Mouse (Mus musculus): Measurements from ENCODE around the gene Bcl2l12. TPM values are rescaled to one million over a fixed set of nuclear protein-coding genes. Genes with fewer than 3 reads are reported as not detected.
A peak's percentile ranks its signal among the peaks of the same experiment; 100 is the strongest.

Bcl2l12 gene
- polyA plus RNA-seq, 1 experiment from 2014 or later: 17.3 TPM

DNA sequence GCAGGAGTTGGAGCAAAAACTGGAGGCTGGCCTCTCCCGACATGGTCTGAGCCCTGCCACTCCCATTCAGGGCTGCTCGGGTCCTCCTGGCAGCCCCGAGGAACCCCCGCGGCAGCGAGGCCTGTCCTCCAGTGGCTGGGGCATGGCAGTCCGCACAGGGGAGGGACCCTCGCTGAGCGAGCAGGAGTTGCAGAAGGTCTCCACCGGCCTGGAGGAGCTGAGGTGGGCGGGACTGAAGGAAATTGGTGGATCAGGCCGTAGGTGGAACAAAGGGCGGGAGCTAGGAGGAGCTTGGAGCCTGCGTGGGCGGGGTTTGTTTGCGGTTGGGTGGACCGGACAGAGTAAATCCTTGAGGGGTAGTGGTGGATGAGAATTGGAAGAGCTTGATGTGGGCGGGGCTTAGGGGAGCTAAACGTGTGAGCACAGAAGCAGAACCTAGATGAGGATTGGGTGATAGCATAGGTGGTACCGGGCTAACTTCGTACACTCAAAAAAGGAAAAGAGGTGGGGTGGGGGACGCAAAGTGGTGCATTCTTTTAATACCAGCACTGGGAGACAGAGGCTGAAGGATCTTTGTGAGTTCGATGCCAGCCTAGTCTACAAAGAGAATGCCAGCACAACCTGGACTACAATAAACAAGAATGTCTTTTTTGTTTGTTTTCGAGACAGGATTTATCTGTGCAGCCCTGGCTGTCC is 45.8 kb downstream of the Bcl2l12 start:
- Histone ChIP-seq H3K27me3 (peaks cover 46% of the 10 kb centered on the region), H3K4me3 (peak overlapping the region; percentile 45), H3K9me3 (no peaks in the 10 kb centered on the region), H3K36me3 (no peaks in the 10 kb centered on the region), H3K9ac (peak overlapping the region; percentile 71), H3K4me2 (peak overlapping the region; percentile 73), H3K4me1 (replicated peaks) (peaks cover 27% of the 10 kb centered on the region), H3K27ac (replicated peaks) (peak overlapping the region; percentile 46; the same call in 1 of the 2 replicates)
- 7% methylated on average over 24 of the region's 24 CpGs for WGBS
- peak; percentile 82 for ATAC-seq (ENCODE audit: low read depth)

DNA sequence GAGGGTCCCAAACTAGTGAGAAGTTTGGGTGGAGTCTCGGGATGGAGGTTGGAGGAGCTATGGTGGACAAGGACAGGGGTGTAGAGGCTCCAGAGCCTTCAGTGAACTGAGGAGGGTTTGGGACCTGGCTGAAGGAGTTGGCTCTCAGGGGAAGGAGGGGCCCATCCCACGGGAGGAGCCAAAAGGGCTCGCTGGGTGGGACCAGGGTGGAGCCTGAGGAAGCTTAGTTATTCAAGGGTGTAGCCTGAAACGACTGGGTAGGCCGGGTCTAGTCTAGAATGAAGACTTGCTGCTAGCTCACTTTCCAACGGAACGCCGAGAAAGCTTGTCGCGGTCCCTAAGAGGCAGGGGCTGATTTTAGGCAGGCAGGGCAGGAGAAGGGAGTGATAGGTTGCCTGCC is 46.6 kb downstream of the Bcl2l12 start:
- 1% methylated on average over 10 of the region's 10 CpGs for WGBS
- peaks cover 46% of the 10 kb centered on the region for H3K27me3 ChIP-seq

DNA sequence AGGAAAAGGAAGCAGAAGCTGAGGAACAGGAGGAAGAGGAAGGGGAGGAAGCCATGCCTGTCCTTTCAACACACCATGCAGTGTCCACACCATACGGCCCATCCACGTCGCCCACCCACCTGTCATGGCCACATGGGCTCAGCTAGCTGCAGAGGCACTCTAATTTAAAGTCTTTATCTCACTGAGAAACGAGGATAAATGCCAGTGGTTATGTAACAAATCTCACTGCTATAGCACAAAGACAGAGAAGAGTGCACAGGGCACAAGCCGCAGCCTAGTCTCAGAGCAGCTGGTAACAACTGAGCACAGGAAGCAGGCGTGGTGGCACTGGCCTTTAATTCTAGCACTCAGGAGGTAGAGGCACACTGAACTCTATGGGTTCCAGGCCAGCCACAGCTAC is 48.6 kb downstream of the Bcl2l12 start:
- Histone ChIP-seq H3K9ac (no peak overlapping the region), H3K27ac (replicated peaks) (no peak overlapping the region), H3K27me3 (peaks cover 46% of the 10 kb centered on the region), H3K4me3 (no peak overlapping the region), H3K36me3 (no peaks in the 10 kb centered on the region), H3K4me1 (replicated peaks) (peaks cover 12% of the 10 kb centered on the region), H3K4me2 (no peak overlapping the region), H3K9me3 (no peaks in the 10 kb centered on the region)
- 80% methylated on average over 6 of the region's 6 CpGs for WGBS
- ATAC-seq (ENCODE audit: low read depth): no peak

More for the DNA sequence above, 46.6 kb downstream of the Bcl2l12 start:
- H3K9me3 ChIP-seq: no peaks in the 10 kb centered on the region
- H3K9ac ChIP-seq: peak overlapping the region; percentile 71; the same call in 1 of the 2 replicates
- H3K27ac ChIP-seq (replicated peaks): peak overlapping the region; percentile 46; the same call in 1 of the 2 replicates
- no peaks in the 10 kb centered on the region for H3K36me3 ChIP-seq
- H3K4me2 ChIP-seq: peak overlapping the region; percentile 73
- peak; percentile 52 for ATAC-seq (ENCODE audit: low read depth)
- peaks cover 19% of the 10 kb centered on the region for H3K4me1 ChIP-seq (replicated peaks)
- peak overlapping the region; percentile 45 for H3K4me3 ChIP-seq

DNA sequence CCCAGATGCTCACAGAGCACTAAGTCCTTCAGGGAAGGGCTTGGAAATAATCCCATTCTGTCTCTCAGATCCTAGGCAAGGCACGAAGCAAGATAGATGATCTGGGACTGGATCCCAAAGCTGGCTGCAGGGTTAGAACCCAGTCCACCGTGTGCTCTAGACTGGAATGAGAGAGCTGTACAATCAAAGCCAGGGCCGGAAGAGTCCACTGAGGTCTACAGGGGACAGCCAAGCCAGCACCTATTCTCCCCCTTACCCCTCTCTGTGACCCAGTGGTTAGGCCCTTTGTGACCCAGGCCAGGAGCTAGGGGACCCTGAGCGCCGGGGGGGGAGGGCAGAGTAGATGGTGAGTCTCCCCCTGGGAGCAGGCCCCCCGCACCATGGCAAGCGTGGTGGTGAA is 55.6 kb downstream of the Bcl2l12 start, which contains the start of gene Tsks:
TSS of gene Tsks (plus strand) at position 301 of the 400 bp plus-strand sequence.
- no peak within 1 kb of the TSS for H3K4me3 ChIP-seq
- H3K4me1 ChIP-seq (replicated peaks): no peaks in the 10 kb centered on the region
- no peak within 1 kb of the TSS for H3K4me2 ChIP-seq
- no peak within 1 kb of the TSS for H3K9ac ChIP-seq
- 78% methylated on average over 7 of the region's 7 CpGs for WGBS
- H3K27ac ChIP-seq (replicated peaks): no peak within 1 kb of the TSS
- H3K36me3 ChIP-seq: no peaks in the 10 kb centered on the region
- no peaks in the 10 kb centered on the region for H3K27me3 ChIP-seq
- H3K9me3 ChIP-seq: no peaks in the 10 kb centered on the region
- ATAC-seq (ENCODE audit: low read depth): no peak

Small RNA genes lying within 50 kb of the gene (microRNA-seq; reads per million reads assigned to microRNA genes)
- not detected for gene Mir7054

Other genes starting within 250 kb of the Bcl2l12 start
- gene Zfp473, start 247.7 kb downstream of the Bcl2l12 start, polyA plus RNA-seq (2015; fragmentation: Nextera tagmentation; extraction: Ambion mirVana): 1.2 and 1.3 TPM in 2 replicates
- gene Nup62, start 182.6 kb downstream of the Bcl2l12 start, polyA plus RNA-seq (2015; fragmentation: Nextera tagmentation; extraction: Ambion mirVana): 51.0 and 53.0 TPM in 2 replicates
- gene Il4i1, start 182.3 kb downstream of the Bcl2l12 start, polyA plus RNA-seq (2015; fragmentation: Nextera tagmentation; extraction: Ambion mirVana): 1.1 and 2.0 TPM in 2 replicates
- 4.1 and 4.8 TPM in 2 replicates for gene Atf5, start 182.1 kb downstream of the Bcl2l12 start, polyA plus RNA-seq (2015; fragmentation: Nextera tagmentation; extraction: Ambion mirVana)
- 89.7 and 99.0 TPM in 2 replicates for gene Akt1s1, start 149.7 kb downstream of the Bcl2l12 start, polyA plus RNA-seq (2015; fragmentation: Nextera tagmentation; extraction: Ambion mirVana)
- 94.0 and 101 TPM in 2 replicates for gene Tbc1d17, start 149.6 kb downstream of the Bcl2l12 start, polyA plus RNA-seq (2015; fragmentation: Nextera tagmentation; extraction: Ambion mirVana)
- gene Pnkp, start 141.6 kb downstream of the Bcl2l12 start, polyA plus RNA-seq (2015; fragmentation: Nextera tagmentation; extraction: Ambion mirVana): 30.2 and 31.6 TPM in 2 replicates
- gene Ptov1, start 128.9 kb downstream of the Bcl2l12 start, polyA plus RNA-seq (2015; fragmentation: Nextera tagmentation; extraction: Ambion mirVana): 471 and 515 TPM in 2 replicates
- 134 and 138 TPM in 2 replicates for gene Med25, start 106.0 kb downstream of the Bcl2l12 start, polyA plus RNA-seq (2015; fragmentation: Nextera tagmentation; extraction: Ambion mirVana)
- 14.9 and 17.9 TPM in 2 replicates for gene Fuz, start 102.6 kb downstream of the Bcl2l12 start, polyA plus RNA-seq (2015; fragmentation: Nextera tagmentation; extraction: Ambion mirVana)
- gene Ap2a1, start 69.2 kb downstream of the Bcl2l12 start, polyA plus RNA-seq (2015; fragmentation: Nextera tagmentation; extraction: Ambion mirVana): 115 and 116 TPM in 2 replicates
- 0.22 TPM in 1 of 2 replicates, not detected in the other for gene Tsks, start 55.5 kb downstream of the Bcl2l12 start, polyA plus RNA-seq (2015; fragmentation: Nextera tagmentation; extraction: Ambion mirVana)
- gene Cpt1c, start 23.9 kb downstream of the Bcl2l12 start, polyA plus RNA-seq (2015; fragmentation: Nextera tagmentation; extraction: Ambion mirVana): 47.3 and 54.9 TPM in 2 replicates
- gene Prmt1, start 12.1 kb downstream of the Bcl2l12 start, polyA plus RNA-seq (2015; fragmentation: Nextera tagmentation; extraction: Ambion mirVana): 612 and 623 TPM in 2 replicates
- 60.3 and 67.3 TPM in 2 replicates for gene Irf3, start 1.1 kb downstream of the Bcl2l12 start, polyA plus RNA-seq (2015; fragmentation: Nextera tagmentation; extraction: Ambion mirVana)
- 46.2 and 47.2 TPM in 2 replicates for gene Scaf1, start 17.7 kb upstream of the Bcl2l12 start, polyA plus RNA-seq (2015; fragmentation: Nextera tagmentation; extraction: Ambion mirVana)
- 15.0 and 16.5 TPM in 2 replicates for gene Rras, start 19.2 kb upstream of the Bcl2l12 start, polyA plus RNA-seq (2015; fragmentation: Nextera tagmentation; extraction: Ambion mirVana)
- gene Prr12, start 54.2 kb upstream of the Bcl2l12 start, polyA plus RNA-seq (2015; fragmentation: Nextera tagmentation; extraction: Ambion mirVana): 12.3 and 15.1 TPM in 2 replicates
- 58.9 and 65.6 TPM in 2 replicates for gene Nosip, start 63.7 kb upstream of the Bcl2l12 start, polyA plus RNA-seq (2015; fragmentation: Nextera tagmentation; extraction: Ambion mirVana)
- gene Prrg2, start 64.0 kb upstream of the Bcl2l12 start, polyA plus RNA-seq (2015; fragmentation: Nextera tagmentation; extraction: Ambion mirVana): 16.8 and 17.2 TPM in 2 replicates
- gene Rcn3, start 93.5 kb upstream of the Bcl2l12 start, polyA plus RNA-seq (2015; fragmentation: Nextera tagmentation; extraction: Ambion mirVana): 127 and 134 TPM in 2 replicates
- 25.6 and 27.3 TPM in 2 replicates for gene Fcgrt, start 105.1 kb upstream of the Bcl2l12 start, polyA plus RNA-seq (2015; fragmentation: Nextera tagmentation; extraction: Ambion mirVana)
- gene Rps11, start 125.7 kb upstream of the Bcl2l12 start, polyA plus RNA-seq (2015; fragmentation: Nextera tagmentation; extraction: Ambion mirVana): 920 and 971 TPM in 2 replicates
- gene Rpl13a, start 130.0 kb upstream of the Bcl2l12 start, polyA plus RNA-seq (2015; fragmentation: Nextera tagmentation; extraction: Ambion mirVana): 746 and 820 TPM in 2 replicates
- gene Gm45713, start 137.5 kb upstream of the Bcl2l12 start, polyA plus RNA-seq (2015; fragmentation: Nextera tagmentation; extraction: Ambion mirVana): 0.53 TPM in 1 of 2 replicates, not detected in the other
- 1.3 and 1.5 TPM in 2 replicates for gene Flt3l, start 137.7 kb upstream of the Bcl2l12 start, polyA plus RNA-seq (2015; fragmentation: Nextera tagmentation; extraction: Ambion mirVana)
- gene Pih1d1, start 155.6 kb upstream of the Bcl2l12 start, polyA plus RNA-seq (2015; fragmentation: Nextera tagmentation; extraction: Ambion mirVana): 79.9 and 91.9 TPM in 2 replicates
- 19.0 and 19.6 TPM in 2 replicates for gene Aldh16a1, start 155.9 kb upstream of the Bcl2l12 start, polyA plus RNA-seq (2015; fragmentation: Nextera tagmentation; extraction: Ambion mirVana)
- 0.78 and 0.83 TPM in 2 replicates for gene Slc17a7, start 165.2 kb upstream of the Bcl2l12 start, polyA plus RNA-seq (2015; fragmentation: Nextera tagmentation; extraction: Ambion mirVana)
- gene Gfy, start 180.9 kb upstream of the Bcl2l12 start, polyA plus RNA-seq (2015; fragmentation: Nextera tagmentation; extraction: Ambion mirVana): not detected in 2 replicates
- not detected in 2 replicates for gene Pth2, start 182.3 kb upstream of the Bcl2l12 start, polyA plus RNA-seq (2015; fragmentation: Nextera tagmentation; extraction: Ambion mirVana)
- gene Ccdc155, start 206.2 kb upstream of the Bcl2l12 start, polyA plus RNA-seq (2015; fragmentation: Nextera tagmentation; extraction: Ambion mirVana): 0.29 and 0.45 TPM in 2 replicates
- 14.6 and 19.8 TPM in 2 replicates for gene Dkkl1, start 213.4 kb upstream of the Bcl2l12 start, polyA plus RNA-seq (2015; fragmentation: Nextera tagmentation; extraction: Ambion mirVana)
- gene Tead2, start 217.0 kb upstream of the Bcl2l12 start, polyA plus RNA-seq (2015; fragmentation: Nextera tagmentation; extraction: Ambion mirVana): 65.9 and 85.5 TPM in 2 replicates
- gene Cd37, start 240.4 kb upstream of the Bcl2l12 start, polyA plus RNA-seq (2015; fragmentation: Nextera tagmentation; extraction: Ambion mirVana): 1.5 and 1.8 TPM in 2 replicates
- gene Slc6a16, start 242.4 kb upstream of the Bcl2l12 start, polyA plus RNA-seq (2015; fragmentation: Nextera tagmentation; extraction: Ambion mirVana): 0.18 and 0.27 TPM in 2 replicates